Mouse (Mus musculus): ENCODE data around the gene 4930415O20Rik.

The 4930415O20Rik gene

GRCm38 (mm10) chr15:98604041-98604575, 33.3 kb downstream of the 4930415O20Rik start:
- DNase-seq (ENCODE audit: extremely low spot score): no peak

GRCm38 (mm10) chr15:98606051-98606536, 35.3 kb downstream of the 4930415O20Rik start:
- no peak for DNase-seq (ENCODE audit: extremely low spot score)

- DNase-seq (ENCODE audit: extremely low spot score): no peak
Measured at GRCm38 (mm10) chr15:98606739-98607138, 35.9 kb downstream of the 4930415O20Rik start.

GRCm38 (mm10) chr15:98607557-98607956, 36.8 kb downstream of the 4930415O20Rik start:
- DNase-seq (ENCODE audit: extremely low spot score): no peak

- DNase-seq (ENCODE audit: extremely low spot score): peak; percentile 16
Measured at GRCm38 (mm10) chr15:98608058-98608783, 37.4 kb downstream of the 4930415O20Rik start.

- no peak for DNase-seq (ENCODE audit: extremely low spot score)
Measured at GRCm38 (mm10) chr15:98608784-98609250, 38.0 kb downstream of the 4930415O20Rik start.

GRCm38 (mm10) chr15:98609331-98610130, 38.7 kb downstream of the 4930415O20Rik start, which contains the start of gene Adcy6:
Adcy6 (minus strand) TSS chr15:98610076.
- peak; percentile 89 for DNase-seq (ENCODE audit: extremely low spot score)

GRCm38 (mm10) chr15:98610131-98610633, 39.4 kb downstream of the 4930415O20Rik start:
- peak; percentile 57 for DNase-seq (ENCODE audit: extremely low spot score)

GRCm38 (mm10) chr15:98612229-98612628, 41.4 kb downstream of the 4930415O20Rik start:
- DNase-seq (ENCODE audit: extremely low spot score): no peak

- no peak for DNase-seq (ENCODE audit: extremely low spot score)
Measured at GRCm38 (mm10) chr15:98614551-98614950, 43.7 kb downstream of the 4930415O20Rik start.

GRCm38 (mm10) chr15:98614971-98615370, 44.2 kb downstream of the 4930415O20Rik start:
- no peak for DNase-seq (ENCODE audit: extremely low spot score)

- DNase-seq (ENCODE audit: extremely low spot score): no peak
Measured at GRCm38 (mm10) chr15:98615751-98616150, 44.9 kb downstream of the 4930415O20Rik start.

- peak; percentile 39 for DNase-seq (ENCODE audit: extremely low spot score)
Measured at GRCm38 (mm10) chr15:98616362-98617175, 45.8 kb downstream of the 4930415O20Rik start.

GRCm38 (mm10) chr15:98617176-98617537, 46.4 kb downstream of the 4930415O20Rik start:
- peak; percentile 86 for DNase-seq (ENCODE audit: extremely low spot score)

- DNase-seq (ENCODE audit: extremely low spot score): no peak
Measured at GRCm38 (mm10) chr15:98622199-98622598, 51.4 kb downstream of the 4930415O20Rik start.

- DNase-seq (ENCODE audit: extremely low spot score): no peak
Measured at GRCm38 (mm10) chr15:98622721-98623120, 51.9 kb downstream of the 4930415O20Rik start.

GRCm38 (mm10) chr15:98623361-98623821, 52.6 kb downstream of the 4930415O20Rik start:
- DNase-seq (ENCODE audit: extremely low spot score): no peak

GRCm38 (mm10) chr15:98626078-98626477, 55.3 kb downstream of the 4930415O20Rik start:
- DNase-seq (ENCODE audit: extremely low spot score): no peak

GRCm38 (mm10) chr15:98626487-98627212, 55.8 kb downstream of the 4930415O20Rik start:
- no peak for DNase-seq (ENCODE audit: extremely low spot score)

- peak; percentile 59 for DNase-seq (ENCODE audit: extremely low spot score)
Measured at GRCm38 (mm10) chr15:98628589-98629254, 57.9 kb downstream of the 4930415O20Rik start.

Measured in embryo, embryonic 9.5 days (tissue).